Mouse (Mus musculus): ENCODE measurements around the gene Itpkc.

- TF ChIP-seq CTCF (IDR thresholded peaks at IDR 0.05; ENCODE audit: low read depth, low read length) (no peak), POLR2A (IDR thresholded peaks at IDR 0.05; ENCODE audit: borderline replicate concordance, low read depth, low read length) (no peak)
Observed at GRCm38 (mm10) chr7:27212626-27213025, 15.8 kb downstream of the Itpkc start.

Measured in bone marrow macrophage, adult 2 months (primary cell).